Mouse (Mus musculus): ENCODE measurements around the gene Creb3l4. TPM values are rescaled to one million over a fixed set of nuclear protein-coding genes. Genes with fewer than 3 reads are reported as not detected.

Gene Creb3l4
- polyA plus RNA-seq, 1 experiment from 2014 or later: 6.0 TPM

- DNase-seq (ENCODE audit: low spot score) (no peak), ATAC-seq (replicated peaks; ENCODE audit: low FRiP score) (0 out of 2 replicates have a peak, but pooled peaks have one; percentile 27)
- Histone ChIP-seq H3K9me3 (ENCODE audit: control insufficient read depth, low read length) (no peaks in the 10 kb centered on the region), H3K27me3 (ENCODE audit: control insufficient read depth, insufficient read depth, low read length) (no peaks in the 10 kb centered on the region), H3K9ac (ENCODE audit: low read length) (no peak overlapping the region), H3K4me1 (replicated peaks; ENCODE audit: control insufficient read depth, insufficient read depth, low read length) (no peaks in the 10 kb centered on the region), H3K4me2 (ENCODE audit: low read depth, low read length, severe bottlenecking) (no peak overlapping the region), H3K36me3 (ENCODE audit: control insufficient read depth, insufficient read depth, low read length) (no peaks in the 10 kb centered on the region; the same call in 1 of the 2 replicates), H3K27ac (ENCODE audit: low read depth, low read length) (no peak overlapping the region), H3K4me3 (ENCODE audit: low read depth, low read length) (no peak overlapping the region)
- WGBS: 41% methylated on average over 1 of the region's 1 CpGs
Observed at GRCm38 (mm10) chr3:90202884-90203283, 40.4 kb downstream of the Creb3l4 start.

- H3K9me3 ChIP-seq (ENCODE audit: control insufficient read depth, low read length): no peaks in the 10 kb centered on the region
- DNase-seq (ENCODE audit: low spot score): no peak
- no peaks in the 10 kb centered on the region for H3K36me3 ChIP-seq (ENCODE audit: control insufficient read depth, insufficient read depth, low read length)
- H3K27me3 ChIP-seq (ENCODE audit: control insufficient read depth, insufficient read depth, low read length): no peaks in the 10 kb centered on the region
- no peak overlapping the region for H3K4me3 ChIP-seq (ENCODE audit: low read depth, low read length)
- WGBS: 85% methylated on average over 1 of the region's 1 CpGs
- no peak overlapping the region for H3K4me2 ChIP-seq (ENCODE audit: low read depth, low read length, severe bottlenecking)
- H3K27ac ChIP-seq (ENCODE audit: low read depth, low read length): no peak overlapping the region
- no peak overlapping the region for H3K9ac ChIP-seq (ENCODE audit: low read length)
- ATAC-seq (replicated peaks; ENCODE audit: low FRiP score): no peak
- no peaks in the 10 kb centered on the region; the same call in 1 of the 2 replicates for H3K4me1 ChIP-seq (replicated peaks; ENCODE audit: control insufficient read depth, insufficient read depth, low read length)
Observed at GRCm38 (mm10) chr3:90197548-90197947, 45.8 kb downstream of the Creb3l4 start.

GRCm38 (mm10) chr3:90195644-90196043 lies 47.7 kb downstream of the Creb3l4 start:
- Histone ChIP-seq H3K36me3 (ENCODE audit: control insufficient read depth, insufficient read depth, low read length) (no peaks in the 10 kb centered on the region), H3K27ac (ENCODE audit: low read depth, low read length) (no peak overlapping the region), H3K9ac (ENCODE audit: low read length) (no peak overlapping the region), H3K4me2 (ENCODE audit: low read depth, low read length, severe bottlenecking) (no peak overlapping the region), H3K9me3 (ENCODE audit: control insufficient read depth, low read length) (no peaks in the 10 kb centered on the region), H3K4me3 (ENCODE audit: low read depth, low read length) (no peak overlapping the region), H3K4me1 (replicated peaks; ENCODE audit: control insufficient read depth, insufficient read depth, low read length) (peaks cover 2% of the 10 kb centered on the region; the same call in 1 of the 2 replicates), H3K27me3 (ENCODE audit: control insufficient read depth, insufficient read depth, low read length) (no peaks in the 10 kb centered on the region)
- DNase-seq (ENCODE audit: low spot score) (no peak), ATAC-seq (replicated peaks; ENCODE audit: low FRiP score) (no peak)
- WGBS: 88% methylated on average over 1 of the region's 1 CpGs

- Histone ChIP-seq H3K4me1 (replicated peaks; ENCODE audit: control insufficient read depth, insufficient read depth, low read length) (peaks cover 2% of the 10 kb centered on the region; the same call in 1 of the 2 replicates), H3K27ac (ENCODE audit: low read depth, low read length) (no peak overlapping the region), H3K36me3 (ENCODE audit: control insufficient read depth, insufficient read depth, low read length) (no peaks in the 10 kb centered on the region), H3K4me3 (ENCODE audit: low read depth, low read length) (no peak overlapping the region), H3K27me3 (ENCODE audit: control insufficient read depth, insufficient read depth, low read length) (no peaks in the 10 kb centered on the region), H3K4me2 (ENCODE audit: low read depth, low read length, severe bottlenecking) (no peak overlapping the region), H3K9ac (ENCODE audit: low read length) (no peak overlapping the region), H3K9me3 (ENCODE audit: control insufficient read depth, low read length) (no peaks in the 10 kb centered on the region)
- ATAC-seq (replicated peaks; ENCODE audit: low FRiP score) (peak; percentile 56; the same call in 1 of the 2 replicates), DNase-seq (ENCODE audit: low spot score) (no peak)
- 41% methylated on average over 4 of the region's 4 CpGs for WGBS
Observed at GRCm38 (mm10) chr3:90194759-90195158, 48.6 kb downstream of the Creb3l4 start.

- no peak overlapping the region for H3K4me2 ChIP-seq (ENCODE audit: low read depth, low read length, severe bottlenecking)
- peaks cover 2% of the 10 kb centered on the region; the same call in 1 of the 2 replicates for H3K4me1 ChIP-seq (replicated peaks; ENCODE audit: control insufficient read depth, insufficient read depth, low read length)
- no peak overlapping the region for H3K9ac ChIP-seq (ENCODE audit: low read length)
- 85% methylated on average over 11 of the region's 11 CpGs for WGBS
- H3K9me3 ChIP-seq (ENCODE audit: control insufficient read depth, low read length): no peaks in the 10 kb centered on the region
- ATAC-seq (replicated peaks; ENCODE audit: low FRiP score) (no peak), DNase-seq (ENCODE audit: low spot score) (no peak)
- H3K27me3 ChIP-seq (ENCODE audit: control insufficient read depth, insufficient read depth, low read length): no peaks in the 10 kb centered on the region
- no peaks in the 10 kb centered on the region for H3K36me3 ChIP-seq (ENCODE audit: control insufficient read depth, insufficient read depth, low read length)
- no peak overlapping the region for H3K4me3 ChIP-seq (ENCODE audit: low read depth, low read length)
- no peak overlapping the region for H3K27ac ChIP-seq (ENCODE audit: low read depth, low read length)
Observed at GRCm38 (mm10) chr3:90190859-90191510, 52.3 kb downstream of the Creb3l4 start.

Small RNAs within 50 kb of the gene (microRNA-seq; reads per million reads assigned to microRNA genes)
- gene Mir7012 (ENCODE audit: insufficient number of aligned reads): not detected

Other genes with a start within 250 kb of the Creb3l4 start
- gene Hax1, start 244.7 kb downstream of the Creb3l4 start, polyA plus RNA-seq (2014; fragmentation: Nextera tagmentation; extraction: Ambion mirVana): 168 and 174 TPM in 2 replicates
- 183 and 211 TPM in 2 replicates for gene 4933434E20Rik, start 191.9 kb downstream of the Creb3l4 start, polyA plus RNA-seq (2014; fragmentation: Nextera tagmentation; extraction: Ambion mirVana)
- 227 and 253 TPM in 2 replicates for gene Ubap2l, start 190.9 kb downstream of the Creb3l4 start, polyA plus RNA-seq (2014; fragmentation: Nextera tagmentation; extraction: Ambion mirVana)
- 523 and 535 TPM in 2 replicates for gene Tpm3, start 170.9 kb downstream of the Creb3l4 start, polyA plus RNA-seq (2014; fragmentation: Nextera tagmentation; extraction: Ambion mirVana)
- gene Nup210l, start 139.4 kb downstream of the Creb3l4 start, polyA plus RNA-seq (2014; fragmentation: Nextera tagmentation; extraction: Ambion mirVana): 0.67 and 0.88 TPM in 2 replicates
- 1,103 and 1,109 TPM in 2 replicates for gene Rps27, start 29.9 kb downstream of the Creb3l4 start, polyA plus RNA-seq (2014; fragmentation: Nextera tagmentation; extraction: Ambion mirVana)
- 11.4 and 14.7 TPM in 2 replicates for gene Rab13, start 29.8 kb downstream of the Creb3l4 start, polyA plus RNA-seq (2014; fragmentation: Nextera tagmentation; extraction: Ambion mirVana)
- 103 and 110 TPM in 2 replicates for gene Jtb, start 11.9 kb downstream of the Creb3l4 start, polyA plus RNA-seq (2014; fragmentation: Nextera tagmentation; extraction: Ambion mirVana)
- 57.5 and 58.5 TPM in 2 replicates for gene Slc39a1, start 4.7 kb upstream of the Creb3l4 start, polyA plus RNA-seq (2014; fragmentation: Nextera tagmentation; extraction: Ambion mirVana)
- gene Crtc2, start 10.7 kb upstream of the Creb3l4 start, polyA plus RNA-seq (2014; fragmentation: Nextera tagmentation; extraction: Ambion mirVana): 13.7 and 14.6 TPM in 2 replicates
- gene Dennd4b, start 21.7 kb upstream of the Creb3l4 start, polyA plus RNA-seq (2014; fragmentation: Nextera tagmentation; extraction: Ambion mirVana): 6.8 and 7.0 TPM in 2 replicates
- 12.9 and 14.3 TPM in 2 replicates for gene Gatad2b, start 49.7 kb upstream of the Creb3l4 start, polyA plus RNA-seq (2014; fragmentation: Nextera tagmentation; extraction: Ambion mirVana)
- gene Slc27a3, start 146.4 kb upstream of the Creb3l4 start, polyA plus RNA-seq (2014; fragmentation: Nextera tagmentation; extraction: Ambion mirVana): 13.6 and 14.2 TPM in 2 replicates
- 50.5 and 55.3 TPM in 2 replicates for gene Ints3, start 190.1 kb upstream of the Creb3l4 start, polyA plus RNA-seq (2014; fragmentation: Nextera tagmentation; extraction: Ambion mirVana)
- 2.0 and 2.8 TPM in 2 replicates for gene Npr1, start 222.4 kb upstream of the Creb3l4 start, polyA plus RNA-seq (2014; fragmentation: Nextera tagmentation; extraction: Ambion mirVana)
- 365 and 366 TPM in 2 replicates for gene Ilf2, start 232.6 kb upstream of the Creb3l4 start, polyA plus RNA-seq (2014; fragmentation: Nextera tagmentation; extraction: Ambion mirVana)
- gene Snapin, start 247.5 kb upstream of the Creb3l4 start, polyA plus RNA-seq (2014; fragmentation: Nextera tagmentation; extraction: Ambion mirVana): 66.3 and 68.3 TPM in 2 replicates

Data from forebrain, embryonic 11.5 days (tissue).